Mouse (Mus musculus): ENCODE data around the gene Vamp2.
A peak's percentile ranks its signal among the peaks of the same experiment; 100 is the strongest.

The Vamp2 gene

GRCm38 (mm10) chr11:69099177-69099914, 11.1 kb downstream of the Vamp2 start:
- ATAC-seq (ENCODE audit: low TSS enrichment) = no peak

GRCm38 (mm10) chr11:69099915-69100345, 11.6 kb downstream of the Vamp2 start:
- peak; percentile 47 for ATAC-seq (ENCODE audit: low TSS enrichment)

GRCm38 (mm10) chr11:69100639-69101360, 12.5 kb downstream of the Vamp2 start:
- ATAC-seq (ENCODE audit: low TSS enrichment) = no peak

GRCm38 (mm10) chr11:69101604-69102402, 13.5 kb downstream of the Vamp2 start:
- no peak for ATAC-seq (ENCODE audit: low TSS enrichment)

GRCm38 (mm10) chr11:69102403-69102725, 14.1 kb downstream of the Vamp2 start:
- ATAC-seq (ENCODE audit: low TSS enrichment) = no peak

GRCm38 (mm10) chr11:69103121-69103520, 14.8 kb downstream of the Vamp2 start:
- no peak for ATAC-seq (ENCODE audit: low TSS enrichment)

- no peak for ATAC-seq (ENCODE audit: low TSS enrichment)
Measured at GRCm38 (mm10) chr11:69103531-69104435, 15.5 kb downstream of the Vamp2 start.

GRCm38 (mm10) chr11:69104487-69104886, 16.2 kb downstream of the Vamp2 start:
- no peak for ATAC-seq (ENCODE audit: low TSS enrichment)

GRCm38 (mm10) chr11:69105227-69105626, 16.9 kb downstream of the Vamp2 start:
- ATAC-seq (ENCODE audit: low TSS enrichment) = no peak

- no peak for ATAC-seq (ENCODE audit: low TSS enrichment)
Measured at GRCm38 (mm10) chr11:69105796-69106195, 17.5 kb downstream of the Vamp2 start.

GRCm38 (mm10) chr11:69106299-69106698, 18.0 kb downstream of the Vamp2 start:
- no peak for ATAC-seq (ENCODE audit: low TSS enrichment)

GRCm38 (mm10) chr11:69106842-69107241, 18.6 kb downstream of the Vamp2 start:
- ATAC-seq (ENCODE audit: low TSS enrichment) = no peak

GRCm38 (mm10) chr11:69107676-69108075, 19.4 kb downstream of the Vamp2 start:
- no peak for ATAC-seq (ENCODE audit: low TSS enrichment)

GRCm38 (mm10) chr11:69108223-69108622, 19.9 kb downstream of the Vamp2 start:
- ATAC-seq (ENCODE audit: low TSS enrichment) = no peak

GRCm38 (mm10) chr11:69109032-69109900, 21.0 kb downstream of the Vamp2 start:
- no peak for ATAC-seq (ENCODE audit: low TSS enrichment)

GRCm38 (mm10) chr11:69110319-69111046, 22.2 kb downstream of the Vamp2 start:
- 0 out of 2 replicates have a peak, but pooled peaks have one; percentile 4 for ATAC-seq (ENCODE audit: low TSS enrichment)

GRCm38 (mm10) chr11:69111051-69111810, 22.9 kb downstream of the Vamp2 start:
- ATAC-seq (ENCODE audit: low TSS enrichment) = no peak; the same call in 1 of the 2 replicates

- ATAC-seq (ENCODE audit: low TSS enrichment) = peak; percentile 78
Measured at GRCm38 (mm10) chr11:69111865-69112264, 23.6 kb downstream of the Vamp2 start.

GRCm38 (mm10) chr11:69114018-69114417, 25.7 kb downstream of the Vamp2 start:
- ATAC-seq (ENCODE audit: low TSS enrichment) = no peak

Data from frontal cortex, adult (tissue).